Mouse (Mus musculus) urinary bladder, postnatal 36 days (tissue): ENCODE measurements around the gene Hmgb4.
A peak's percentile ranks its signal among the peaks of the same experiment; 100 is the strongest.

Experiments used
- DNase-seq, 2 experiments: peaks; one replicate each; pipeline ENCODE4 v3.0.0; 2022; ENCODE audit warnings: low spot score in 2 of 2, mixed read lengths in 1 of 2

Gene Hmgb4

GRCm38 (mm10) chr4:128260907-128261560, at the start of gene Hmgb4:
TSS of gene Hmgb4 (minus strand) at chr4:128260957.
- no peak for DNase-seq

DNA sequence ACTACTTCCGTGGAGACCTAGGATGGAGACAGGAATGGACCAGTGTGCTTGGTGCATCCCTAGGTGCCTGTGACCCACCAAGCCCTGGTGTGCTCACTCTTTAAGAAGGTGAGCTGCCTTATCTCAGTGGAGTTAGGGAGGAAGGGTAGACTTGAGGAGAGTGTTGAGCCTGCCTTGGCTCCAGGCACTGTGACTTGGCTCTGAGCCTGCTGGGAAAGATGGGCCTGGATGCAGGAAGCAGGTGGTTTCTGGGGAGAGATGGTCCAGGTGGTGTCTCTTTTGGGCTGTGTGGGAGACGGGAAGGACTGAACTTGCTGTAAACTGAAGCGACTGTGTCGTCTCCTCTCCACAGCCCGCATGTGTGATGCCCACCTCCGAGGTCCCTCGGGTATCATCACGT, 45.3 kb upstream of the Hmgb4 start:
- DNase-seq = no peak

DNA sequence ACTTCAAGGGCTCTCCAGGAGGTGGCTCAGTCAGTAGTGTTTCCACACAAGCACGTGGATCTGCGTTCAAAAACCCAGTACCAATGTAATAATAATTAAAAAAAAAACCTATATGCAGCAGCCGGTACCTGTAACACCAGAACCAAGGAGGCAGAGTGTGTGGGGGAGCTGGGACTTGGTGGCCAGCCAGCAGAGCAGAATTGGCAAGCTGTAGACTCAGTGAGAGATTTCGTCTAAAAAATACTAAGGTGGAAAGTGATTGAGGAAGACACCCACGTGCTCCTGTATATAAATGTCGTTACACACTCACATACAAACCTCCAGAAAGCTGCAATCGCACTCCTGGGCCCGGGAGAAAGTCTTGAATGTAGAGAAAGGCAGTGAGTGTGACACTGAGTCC, 43.3 kb upstream of the Hmgb4 start:
- DNase-seq = no peak

- DNase-seq = no peak
Measured at GRCm38 (mm10) chr4:128288095-128288494, 27.3 kb upstream of the Hmgb4 start.

- no peak for DNase-seq
Measured at GRCm38 (mm10) chr4:128285009-128285408, 24.3 kb upstream of the Hmgb4 start.

- DNase-seq = no peak
Measured at GRCm38 (mm10) chr4:128275586-128275985, 14.8 kb upstream of the Hmgb4 start.

- no peak for DNase-seq
Measured at GRCm38 (mm10) chr4:128275116-128275515, 14.4 kb upstream of the Hmgb4 start.

- DNase-seq = no peak
Measured at GRCm38 (mm10) chr4:128273146-128273545, 12.4 kb upstream of the Hmgb4 start.

GRCm38 (mm10) chr4:128272501-128272900, 11.7 kb upstream of the Hmgb4 start:
- no peak for DNase-seq

GRCm38 (mm10) chr4:128270931-128271330, 10.2 kb upstream of the Hmgb4 start:
- DNase-seq = no peak

- no peak for DNase-seq
Measured at GRCm38 (mm10) chr4:128270177-128270576, 9.4 kb upstream of the Hmgb4 start.

GRCm38 (mm10) chr4:128269261-128269875, 8.6 kb upstream of the Hmgb4 start:
- no peak for DNase-seq

GRCm38 (mm10) chr4:128265341-128265740, 4.6 kb upstream of the Hmgb4 start:
- no peak for DNase-seq

DNA sequence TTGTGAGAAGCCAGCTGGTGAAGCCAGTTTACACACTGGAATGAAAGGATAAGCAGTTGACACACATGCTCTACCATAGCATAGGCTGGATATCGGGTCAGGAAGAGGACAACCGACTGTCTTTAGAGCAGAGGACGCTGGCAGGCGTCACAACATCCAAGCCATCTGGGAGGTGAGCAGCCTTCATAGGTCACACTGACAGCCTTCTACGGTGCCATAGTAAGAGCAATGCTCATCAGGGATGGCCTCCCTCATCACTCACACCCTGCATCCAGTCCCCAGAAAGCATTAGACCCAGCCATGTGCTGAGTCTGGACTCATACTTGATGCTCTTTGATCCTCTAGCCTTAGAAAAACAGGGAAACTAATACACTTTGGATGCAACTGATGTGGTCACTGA, 3.7 kb upstream of the Hmgb4 start:
- no peak for DNase-seq

DNA sequence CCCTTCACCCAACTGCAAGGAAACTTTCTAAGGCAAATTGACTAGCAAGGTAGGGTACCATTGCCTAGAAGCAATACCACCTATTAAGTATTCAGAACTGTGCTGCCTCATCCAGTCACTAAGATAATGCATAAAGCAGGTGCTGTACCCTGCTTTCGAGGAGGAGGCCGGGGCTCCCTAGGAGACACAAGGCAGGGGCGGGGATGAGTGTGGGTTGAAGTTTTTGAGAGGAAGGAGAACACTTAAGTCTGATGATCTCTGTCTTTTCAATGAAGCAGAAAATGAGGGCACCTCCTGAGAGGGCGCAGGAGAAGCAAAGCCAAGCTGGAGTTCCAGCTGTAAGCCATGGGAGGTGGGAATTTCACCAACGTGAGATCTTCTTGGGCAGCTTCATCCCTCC, 1.5 kb downstream of the Hmgb4 start:
- DNase-seq = no peak

- DNase-seq = peak; percentile 3 to 4
Measured at GRCm38 (mm10) chr4:128248676-128249075, 12.1 kb downstream of the Hmgb4 start.

GRCm38 (mm10) chr4:128245201-128245600, 15.6 kb downstream of the Hmgb4 start:
- DNase-seq = no peak

DNA sequence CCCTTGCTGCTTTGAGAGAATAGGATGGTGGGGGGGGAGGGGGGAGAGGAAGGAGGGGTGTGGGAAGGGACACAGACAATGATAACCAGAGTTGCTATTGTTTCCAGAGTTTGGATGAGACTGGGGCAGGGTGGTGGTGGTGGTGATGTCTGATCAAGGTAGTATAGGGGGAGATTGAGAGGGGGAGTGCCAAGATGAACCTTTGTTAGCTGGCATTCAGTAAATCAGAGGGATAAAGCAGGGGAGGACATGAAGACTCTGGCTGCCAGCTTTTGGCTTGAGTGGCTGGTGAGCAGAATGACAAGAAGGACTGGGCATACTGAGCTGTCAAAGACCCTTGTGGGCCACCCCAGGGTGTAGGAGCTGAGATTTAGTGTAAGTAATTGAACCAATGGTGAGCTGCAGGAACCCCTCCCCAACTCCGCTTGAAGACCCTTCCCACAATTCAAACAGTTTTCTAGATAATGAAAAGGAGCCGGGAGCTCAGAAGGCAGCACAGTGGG, 18.9 kb downstream of the Hmgb4 start:
- no peak for DNase-seq

DNA sequence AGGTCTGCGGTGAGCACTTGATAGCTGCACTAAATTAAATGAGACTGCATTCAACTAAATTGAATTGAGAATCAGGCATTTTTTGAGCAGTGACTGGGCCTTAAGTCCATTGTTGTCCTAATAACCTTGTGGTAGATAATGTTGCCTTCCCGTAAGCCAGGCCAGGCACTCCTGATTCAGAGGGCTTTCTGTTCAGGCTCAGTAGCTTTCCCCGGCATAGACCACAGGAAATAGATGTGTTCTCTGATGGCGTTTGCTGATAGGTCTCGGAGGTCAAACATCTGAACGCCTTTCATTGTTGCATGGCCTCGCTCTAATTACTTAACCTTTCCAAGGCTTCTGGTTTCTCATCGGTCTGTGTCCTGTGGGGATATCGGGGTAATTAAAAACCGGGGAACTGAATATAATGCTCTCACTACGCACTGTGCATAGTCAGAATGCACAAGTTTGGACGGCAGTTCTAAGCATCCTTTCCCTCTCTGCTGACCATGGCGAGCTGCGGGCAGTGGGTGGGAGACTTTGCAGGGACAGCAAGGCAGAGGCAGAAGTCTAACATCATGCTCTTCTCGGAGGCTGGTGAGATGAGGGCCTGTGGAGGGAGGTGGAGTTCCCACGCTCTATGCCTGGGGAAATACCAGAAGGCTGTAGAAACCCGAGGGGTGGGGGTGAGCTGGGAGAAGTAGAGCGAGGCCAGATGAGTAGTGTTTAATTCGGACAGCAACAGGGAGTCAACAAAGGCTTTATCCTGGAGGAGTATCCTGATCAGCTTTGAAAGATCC, 19.5 kb downstream of the Hmgb4 start:
- DNase-seq = no peak

DNA sequence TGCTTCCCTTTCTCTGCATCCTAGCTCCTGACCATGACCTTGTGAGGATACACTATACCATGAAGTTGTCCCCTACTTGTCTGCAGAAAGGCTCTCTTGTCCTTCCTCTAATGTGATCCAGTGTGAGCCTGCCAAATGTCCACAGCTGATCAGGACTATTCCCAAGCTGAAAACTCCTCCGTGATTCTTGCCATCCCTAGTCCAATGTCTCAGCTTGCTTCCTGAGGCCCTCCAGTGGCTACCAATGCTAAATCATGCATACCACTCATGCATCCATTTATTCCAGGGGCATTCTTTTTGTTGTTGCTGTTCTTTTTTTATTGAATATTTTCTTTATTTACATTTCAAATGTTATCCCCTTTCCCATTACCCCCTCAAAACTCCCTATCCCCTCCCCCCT, 21.6 kb downstream of the Hmgb4 start:
- no peak for DNase-seq

DNA sequence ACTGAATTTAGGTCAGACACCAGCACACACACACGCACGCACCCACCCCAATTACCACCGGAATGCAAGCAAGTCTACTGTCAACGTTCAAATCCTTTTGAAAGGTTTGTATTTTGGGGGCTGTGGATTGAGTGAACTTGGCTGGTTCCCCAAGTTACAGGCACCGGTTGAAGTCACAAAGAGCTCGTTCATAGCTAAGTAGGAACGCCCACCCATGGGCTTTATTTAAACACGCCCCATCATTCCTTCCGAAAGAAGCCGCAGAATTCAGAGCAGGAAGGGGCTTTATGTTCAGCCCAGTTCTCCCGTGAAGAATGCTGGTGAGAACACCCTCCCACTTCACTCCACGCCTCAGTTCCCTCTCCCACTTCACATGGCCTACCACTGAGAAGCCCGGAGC, 27.3 kb downstream of the Hmgb4 start:
- no peak for DNase-seq

- DNase-seq = no peak
Measured at GRCm38 (mm10) chr4:128227377-128228316, 33.1 kb downstream of the Hmgb4 start.
